Mouse (Mus musculus) cerebellum, adult 11-12 months (tissue): ENCODE results near the gene Kazn.
A peak's percentile ranks its signal among the peaks of the same experiment; 100 is the strongest.

Source experiments
- DNase-seq: peaks from one replicate; pipeline ENCODE4 v3.0.0; 2022

Gene Kazn

DNA sequence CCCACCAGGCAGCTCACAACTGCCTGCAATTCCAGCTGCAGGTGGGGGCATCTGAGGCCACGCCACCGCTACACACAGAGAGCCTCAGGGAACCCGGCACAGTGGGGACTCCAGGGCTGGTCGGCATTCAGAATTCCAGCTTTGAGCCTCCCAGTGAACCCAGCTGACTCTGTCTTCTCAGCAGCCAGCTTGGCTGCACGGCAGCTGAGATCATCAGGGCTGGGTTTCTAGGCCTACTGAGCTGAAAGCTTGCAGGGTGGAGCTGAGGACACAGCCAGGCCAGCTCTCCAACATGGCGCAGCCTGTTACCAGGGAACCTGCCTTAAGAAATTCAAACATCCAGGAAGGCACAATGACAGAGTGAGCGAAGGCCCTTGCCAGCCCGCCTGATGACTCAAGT lies 79.2 kb downstream of the Kazn start:
- DNase-seq, result no peak

- DNase-seq, result peak; percentile 79
Measured at GRCm38 (mm10) chr4:142156506-142156905, 82.7 kb downstream of the Kazn start.

DNA sequence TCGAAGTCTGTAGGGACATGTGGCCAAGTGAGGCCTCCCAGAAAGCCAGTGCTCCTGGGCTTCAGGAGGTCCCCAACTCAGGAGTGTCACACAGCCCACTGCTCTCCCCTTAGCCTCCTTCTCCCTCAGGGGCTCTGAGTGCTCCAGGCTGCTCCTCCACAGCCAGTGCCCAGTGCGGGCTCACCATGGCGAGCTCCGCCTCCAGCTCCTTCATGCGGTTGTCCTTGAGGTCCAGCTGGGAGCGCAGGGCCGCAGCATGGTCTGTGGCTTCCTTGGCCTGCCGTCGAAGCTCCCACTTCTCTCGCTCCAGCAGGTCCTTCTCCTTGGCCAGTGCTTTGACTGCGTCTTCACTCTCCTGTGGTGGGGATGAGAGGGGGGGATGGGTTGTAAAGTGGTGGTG lies 85.0 kb downstream of the Kazn start:
- DNase-seq, result no peak

DNA sequence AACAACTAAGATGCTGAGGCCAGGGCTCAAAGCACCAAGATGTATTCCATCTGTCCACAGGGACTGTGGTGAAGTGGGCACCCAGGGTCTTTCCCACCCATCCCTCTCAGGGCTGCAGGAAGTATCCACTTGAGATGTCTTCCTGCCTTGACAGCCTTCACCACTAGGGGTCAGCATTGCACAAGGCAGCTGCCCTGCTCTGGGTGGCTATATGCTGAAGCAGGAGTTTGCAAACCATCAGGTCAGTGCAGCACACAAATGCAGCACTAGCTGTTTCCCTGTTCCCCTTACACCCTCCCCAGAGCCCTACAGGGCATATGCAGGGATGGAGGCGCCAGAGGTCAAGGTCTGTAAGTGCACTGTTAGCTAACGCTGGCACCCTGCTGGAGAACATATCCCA lies 85.7 kb downstream of the Kazn start:
- DNase-seq, result peak; percentile 78

DNA sequence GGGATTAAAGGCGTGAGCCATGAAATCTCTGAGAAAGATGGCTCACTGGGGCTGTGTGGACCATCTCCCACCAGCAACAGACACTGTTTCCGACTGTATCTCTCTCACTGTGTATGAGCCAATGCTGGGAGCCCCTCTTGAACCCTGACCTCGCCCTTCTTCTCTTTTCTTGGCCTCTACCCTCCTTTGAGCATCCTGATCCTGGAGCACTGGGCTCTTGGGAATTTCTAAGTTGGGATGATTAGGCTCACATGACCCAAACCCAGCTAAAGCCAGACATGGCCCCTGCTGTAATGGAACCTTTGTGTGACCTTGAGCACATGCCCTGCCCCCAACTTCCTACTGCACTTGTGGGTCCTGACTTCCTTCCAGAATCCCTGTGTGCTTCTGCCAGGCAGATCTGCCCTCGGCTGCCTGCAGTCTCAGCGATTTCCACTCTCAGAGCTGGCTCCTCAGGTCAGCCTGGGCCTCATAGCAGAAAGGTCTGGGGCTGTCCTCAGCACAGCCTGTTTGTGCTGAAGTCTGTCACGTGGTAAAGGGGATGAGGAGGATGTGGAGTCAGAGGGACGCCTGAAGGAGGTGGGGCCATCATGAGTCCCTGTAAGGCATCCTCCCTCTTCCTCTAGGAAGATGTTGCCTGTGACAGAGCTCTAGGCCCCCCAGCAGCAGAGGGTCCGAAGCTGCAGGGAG lies 86.3 kb downstream of the Kazn start:
- no peak for DNase-seq

DNA sequence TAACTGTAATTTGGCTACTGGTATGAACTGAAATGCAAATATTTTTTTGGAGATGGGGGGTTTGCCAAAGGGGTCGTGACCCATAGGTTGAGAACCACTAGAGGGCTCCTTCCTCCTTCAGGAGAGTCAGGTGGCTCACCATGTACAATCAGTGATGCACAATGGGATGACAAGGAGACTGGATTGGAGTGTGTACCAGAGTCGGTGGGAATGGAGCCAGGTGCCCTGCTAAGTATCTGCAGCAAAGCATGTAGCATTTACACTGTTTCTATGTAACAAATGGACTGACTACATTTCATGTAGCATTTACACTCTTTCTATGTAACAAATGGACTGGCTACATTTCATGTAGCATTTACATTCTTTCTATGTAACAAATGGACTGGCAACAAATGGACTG lies 89.1 kb downstream of the Kazn start:
- DNase-seq, result no peak

DNA sequence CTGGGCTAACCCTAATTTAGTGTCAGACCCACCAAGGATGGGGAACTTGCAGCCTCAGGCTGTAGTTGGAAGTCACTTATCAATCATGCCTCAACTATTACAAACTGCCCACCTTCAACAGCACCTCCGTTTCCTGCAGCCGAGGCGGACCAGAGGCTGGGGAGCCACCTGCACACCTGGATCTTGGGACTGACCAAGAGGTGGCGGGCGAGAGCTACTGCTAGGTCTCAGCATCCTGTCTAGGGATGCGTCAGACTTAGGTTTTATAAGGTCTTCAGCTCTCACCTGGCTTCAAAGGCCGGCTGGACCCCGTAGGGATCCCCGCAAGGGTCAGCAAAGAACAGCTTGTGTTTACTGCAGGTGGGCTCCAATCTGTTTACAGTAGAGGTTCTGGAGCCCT lies 90.0 kb downstream of the Kazn start:
- DNase-seq, result no peak

GRCm38 (mm10) chr4:142147671-142148070 lies 91.5 kb downstream of the Kazn start:
- no peak for DNase-seq

GRCm38 (mm10) chr4:142144096-142144495 lies 95.1 kb downstream of the Kazn start:
- DNase-seq, result no peak

DNA sequence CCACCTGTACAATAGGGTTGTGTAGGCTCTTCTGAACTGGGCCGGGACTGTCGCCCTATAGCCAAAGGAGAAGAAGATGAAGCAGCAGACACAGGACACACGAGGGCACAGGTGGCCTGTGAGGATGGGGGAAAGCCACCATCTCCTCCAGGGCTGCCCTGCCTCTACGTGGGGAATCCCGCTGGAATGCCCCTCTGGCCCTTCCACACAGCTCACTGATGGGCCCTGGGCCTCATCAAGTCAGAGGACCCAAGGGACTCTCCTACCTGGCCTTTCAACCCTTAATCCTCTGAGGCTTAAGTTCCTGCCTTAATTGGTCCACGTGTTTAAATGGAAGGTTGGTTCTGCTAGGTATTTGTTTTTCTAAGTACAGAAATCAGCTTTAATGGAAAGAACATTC lies 95.9 kb downstream of the Kazn start:
- no peak for DNase-seq

GRCm38 (mm10) chr4:142139729-142140128 lies 99.5 kb downstream of the Kazn start:
- DNase-seq, result no peak

GRCm38 (mm10) chr4:142138356-142139099 lies 100.7 kb downstream of the Kazn start:
- no peak for DNase-seq

- peak; percentile 99 for DNase-seq
Measured at GRCm38 (mm10) chr4:142136766-142137503, 102.3 kb downstream of the Kazn start.

DNA sequence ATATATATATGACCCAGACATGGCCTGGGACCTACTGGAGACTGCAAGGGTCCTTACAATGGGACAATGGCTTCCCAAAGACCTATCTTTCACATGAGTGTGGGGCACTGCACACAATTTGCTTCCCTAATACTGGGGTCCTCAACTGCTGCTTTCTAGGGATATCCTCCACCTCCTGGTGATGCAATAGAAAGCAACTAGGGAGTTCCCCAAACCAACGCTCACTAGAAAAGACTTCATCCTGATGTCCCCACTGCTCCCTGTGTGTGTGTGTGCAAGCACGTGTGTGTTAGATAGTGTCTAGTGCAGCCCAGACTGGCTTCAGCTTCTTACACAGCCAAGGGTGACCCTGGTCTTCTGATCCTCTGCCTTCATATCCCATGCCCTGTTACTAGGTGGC lies 103.7 kb downstream of the Kazn start:
- DNase-seq, result no peak

DNA sequence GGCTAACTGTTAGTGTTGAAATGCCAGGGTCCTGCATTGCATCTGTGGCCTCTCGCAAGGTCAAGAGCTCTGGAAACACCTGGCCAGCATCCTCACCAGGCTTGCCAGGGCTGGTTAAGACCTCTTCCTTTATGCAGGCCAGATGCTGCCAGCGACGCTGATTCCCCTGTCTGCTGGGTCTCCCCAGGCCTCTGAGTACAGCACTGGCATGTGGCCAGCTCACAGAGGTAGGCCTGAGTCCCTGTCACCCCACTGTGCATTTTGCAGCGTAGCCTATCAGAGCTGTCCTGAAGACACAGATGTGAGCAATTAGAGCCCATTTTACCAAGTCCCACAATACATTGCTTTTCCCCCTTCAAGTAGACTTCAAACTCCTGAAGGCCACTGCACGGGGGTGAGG lies 109.0 kb downstream of the Kazn start:
- DNase-seq, result no peak

DNA sequence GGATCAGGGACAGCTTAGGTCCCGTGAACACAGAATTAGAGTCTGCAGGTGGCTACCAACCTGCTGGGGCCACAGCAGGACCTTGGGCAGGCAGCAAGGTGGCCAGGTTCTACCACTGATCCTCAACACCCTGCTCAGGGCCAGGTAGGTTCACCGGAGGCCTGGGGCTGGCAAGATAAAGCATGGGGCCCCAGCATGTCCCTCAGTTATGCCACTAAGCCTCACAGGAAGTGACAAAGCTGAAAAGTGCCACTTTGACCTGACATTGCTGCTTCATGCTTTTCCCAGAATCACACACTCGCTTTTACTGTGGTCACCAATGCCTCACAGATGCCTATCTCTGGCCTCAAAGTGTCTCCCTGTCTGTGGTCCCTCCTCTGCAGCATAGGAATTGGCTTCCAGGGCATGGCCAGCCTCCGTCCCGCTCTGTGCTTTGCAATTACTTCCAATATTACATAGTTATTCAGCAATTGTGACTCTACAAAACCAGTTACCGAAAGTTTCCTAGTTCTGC lies 111.9 kb downstream of the Kazn start:
- DNase-seq, result no peak

- no peak for DNase-seq
Measured at GRCm38 (mm10) chr4:142126641-142127274, 112.4 kb downstream of the Kazn start.

GRCm38 (mm10) chr4:142121164-142121563 lies 118.0 kb downstream of the Kazn start:
- no peak for DNase-seq

- DNase-seq, result no peak
Measured at GRCm38 (mm10) chr4:142118522-142118921, 120.7 kb downstream of the Kazn start.

DNA sequence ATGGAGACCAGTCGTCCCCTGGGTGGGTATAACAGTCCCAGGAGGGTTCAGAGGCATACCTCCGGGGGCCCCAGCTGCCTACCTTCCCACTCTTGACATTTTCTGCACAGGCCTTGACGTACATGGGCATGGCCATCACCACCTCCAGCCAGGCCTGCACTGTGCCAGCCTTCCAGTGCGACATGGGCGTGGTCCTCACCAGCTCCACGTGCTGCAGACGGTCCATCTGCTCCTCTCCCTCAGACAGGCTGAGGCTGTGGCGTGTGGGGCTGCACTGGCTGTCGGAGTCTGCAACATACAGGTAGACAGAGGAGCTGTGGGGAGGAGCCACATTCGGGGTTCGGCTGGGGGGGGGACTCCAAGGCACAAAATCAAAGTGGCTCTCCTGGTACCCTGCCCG lies 121.2 kb downstream of the Kazn start:
- DNase-seq, result no peak

- peak; percentile 63 for DNase-seq
Measured at GRCm38 (mm10) chr4:142113306-142113705, 125.9 kb downstream of the Kazn start.

DNA sequence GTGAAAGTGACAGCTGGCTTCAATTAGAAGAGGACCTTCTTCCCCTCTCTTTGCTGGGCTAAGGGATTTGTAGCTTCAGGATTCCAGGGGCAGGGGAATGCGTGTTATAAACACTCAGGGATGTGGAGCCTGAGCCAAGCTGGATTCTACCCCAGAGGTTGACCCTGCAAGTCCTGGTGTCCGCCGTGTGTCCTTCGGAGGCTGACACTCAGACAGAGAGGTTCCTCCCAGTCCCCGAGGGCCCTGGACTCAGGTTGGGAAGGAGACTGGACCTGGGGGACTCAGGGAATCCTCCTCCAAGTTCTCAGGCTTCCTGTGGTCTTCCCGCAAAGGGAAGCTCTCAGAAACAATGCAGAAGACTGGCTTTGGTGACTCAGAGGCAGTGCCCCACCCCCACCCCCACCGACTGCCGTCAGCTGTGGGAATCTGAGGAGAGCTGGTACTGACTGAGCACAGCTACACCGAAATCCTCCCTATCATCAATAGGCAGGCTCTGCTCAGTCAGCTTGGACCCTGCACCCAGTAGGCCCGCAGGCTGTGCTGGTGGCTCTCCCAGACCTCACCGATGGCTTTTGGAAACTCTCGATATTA lies 136.0 kb downstream of the Kazn start:
- DNase-seq, result no peak

DNA sequence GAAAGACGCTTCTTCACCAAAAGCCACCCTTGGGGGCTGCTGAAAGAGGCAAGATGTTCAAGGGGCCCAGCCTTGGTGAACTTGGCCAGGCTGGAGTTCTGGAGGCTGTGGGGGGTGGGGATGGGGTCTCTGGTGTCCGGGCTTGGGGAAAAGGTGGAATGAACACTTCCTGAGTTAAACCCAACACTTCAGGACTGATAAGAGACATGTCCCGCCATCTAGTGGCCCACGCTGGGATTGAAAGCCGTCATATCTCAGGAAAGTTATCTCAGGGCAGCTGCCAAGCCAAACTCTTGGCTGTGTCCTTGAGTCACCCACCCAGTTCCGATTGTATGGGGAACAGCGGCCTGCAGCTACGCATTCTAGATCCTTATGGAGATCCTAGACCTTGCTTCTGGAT lies 140.9 kb downstream of the Kazn start:
- DNase-seq, result peak; percentile 72
